Mouse (Mus musculus) bone marrow macrophage, adult 2 months (primary cell): Measurements from ENCODE around the gene Olfr1371. TPM values are rescaled to one million over a fixed set of nuclear protein-coding genes. Genes with fewer than 3 reads are reported as not detected.
"Not testable (repeated sequence)": the region's sequence is repeated elsewhere in the genome, so short reads cannot be mapped to it uniquely, and the experiment has no call there.

ENCODE experiments used
- H3K27ac ChIP-seq: 2 replicates; pipeline ENCODE4 v1.5.1; 2012; ENCODE audit warnings: low read depth, low read length; ENCODE audit not compliant: insufficient read depth
- H3K4me1 ChIP-seq: 2 replicates; pipeline ENCODE4 v1.6.1; 2012; ENCODE audit warnings: low read length; ENCODE audit not compliant: control insufficient read depth, insufficient read depth
- H3K4me3 ChIP-seq: 2 replicates; pipeline ENCODE4 v1.5.1; 2012; ENCODE audit warnings: mild to moderate bottlenecking, low read length, moderate library complexity; ENCODE audit not compliant: insufficient read depth
- CTCF ChIP-seq: IDR thresholded peaks from 2 replicates; pipeline ENCODE4 v1.5.1; 2012; ENCODE audit warnings: low read depth, mild to moderate bottlenecking, low read length, moderate library complexity
- POLR2A ChIP-seq: IDR thresholded peaks from 2 replicates; pipeline ENCODE4 v1.6.1; 2012; ENCODE audit warnings: mild to moderate bottlenecking, low read depth, low read length, borderline replicate concordance
- polyA plus RNA-seq: library from polyadenylated mRNA; stranded (reverse); fragments of >200 nt; gene quantifications from 2 replicates; pipeline ENCODE4 v1.2.4, GENCODE M21; 2012; ENCODE audit not compliant: missing spikeins, insufficient read depth, insufficient read length

Gene Olfr1371
- polyA plus RNA-seq, 1 experiment = not detected

- 0 out of 2 replicates have a peak, but pooled peaks cover 5% of the 10 kb centered on the region for H3K4me1 ChIP-seq
- no peak overlapping the region for H3K4me3 ChIP-seq
- H3K27ac ChIP-seq = no peak overlapping the region
- TF ChIP-seq CTCF (no peak), POLR2A (no peak)
Observed at GRCm38 (mm10) chr11:52227466-52228226, 13.9 kb upstream of the Olfr1371 start.

GRCm38 (mm10) chr11:52227053-52227452 is 13.3 kb upstream of the Olfr1371 start:
- 0 out of 2 replicates have a peak, but pooled peaks cover 5% of the 10 kb centered on the region for H3K4me1 ChIP-seq
- TF ChIP-seq CTCF (no peak), POLR2A (no peak)
- no peak overlapping the region for H3K4me3 ChIP-seq
- H3K27ac ChIP-seq = no peak overlapping the region

GRCm38 (mm10) chr11:52225986-52226599 is 12.3 kb upstream of the Olfr1371 start:
- no peak overlapping the region for H3K27ac ChIP-seq
- TF ChIP-seq POLR2A (no peak), CTCF (no peak)
- H3K4me1 ChIP-seq = 0 out of 2 replicates have a peak, but pooled peaks cover 4% of the 10 kb centered on the region
- H3K4me3 ChIP-seq = no peak overlapping the region

GRCm38 (mm10) chr11:52223968-52224682 is 10.3 kb upstream of the Olfr1371 start:
- Histone ChIP-seq H3K4me1 (no peaks in the 10 kb centered on the region), H3K4me3 (no peak overlapping the region), H3K27ac (no peak overlapping the region)
- no peak for TF ChIP-seq POLR2A
- TF ChIP-seq CTCF = no peak

- Histone ChIP-seq H3K4me3 (no peak overlapping the region), H3K27ac (no peak overlapping the region), H3K4me1 (no peaks in the 10 kb centered on the region)
- TF ChIP-seq POLR2A = no peak
- no peak for TF ChIP-seq CTCF
Observed at GRCm38 (mm10) chr11:52222891-52223290, 9.1 kb upstream of the Olfr1371 start.

GRCm38 (mm10) chr11:52221921-52222320 is 8.1 kb upstream of the Olfr1371 start:
- not testable (repeated sequence) for H3K4me1 ChIP-seq, H3K4me3 ChIP-seq, H3K27ac ChIP-seq

GRCm38 (mm10) chr11:52220282-52220681 is 6.5 kb upstream of the Olfr1371 start:
- Histone ChIP-seq H3K4me3 (no peak overlapping the region), H3K4me1 (no peaks in the 10 kb centered on the region), H3K27ac (no peak overlapping the region)
- peak; percentile 64 for TF ChIP-seq CTCF
- no peak for TF ChIP-seq POLR2A

- not testable (repeated sequence) for H3K4me1 ChIP-seq, H3K4me3 ChIP-seq
Observed at GRCm38 (mm10) chr11:52196496-52197023, 17.2 kb downstream of the Olfr1371 start.

GRCm38 (mm10) chr11:52180651-52181050 is 33.1 kb downstream of the Olfr1371 start:
- not testable (repeated sequence) for H3K4me3 ChIP-seq, H3K4me1 ChIP-seq, H3K27ac ChIP-seq

More at GRCm38 (mm10) chr11:52196496-52197023, 17.2 kb downstream of the Olfr1371 start:
- H3K27ac ChIP-seq = not testable (repeated sequence)

GRCm38 (mm10) chr11:52179897-52180296 is 33.9 kb downstream of the Olfr1371 start:
- H3K27ac ChIP-seq, H3K4me3 ChIP-seq, H3K4me1 ChIP-seq: not testable (repeated sequence)
